Mouse (Mus musculus) mouse trophoblast stem cell (cell line): Measurements from ENCODE around the gene C2cd2.
"Not testable (repeated sequence)": the region's sequence is repeated elsewhere in the genome, so short reads cannot be mapped to it uniquely, and the experiment has no call there.

ENCODE experiments used
- in situ Hi-C, 2 experiments: fragments of 300-500 bp; cut with MseI, MboI; formaldehyde crosslinking; loops; 2 replicates in 1 of 2; 3 replicates in 1 of 2; pipeline ENCODE4 v1.15.1; 2025

Gene C2cd2

DNA sequence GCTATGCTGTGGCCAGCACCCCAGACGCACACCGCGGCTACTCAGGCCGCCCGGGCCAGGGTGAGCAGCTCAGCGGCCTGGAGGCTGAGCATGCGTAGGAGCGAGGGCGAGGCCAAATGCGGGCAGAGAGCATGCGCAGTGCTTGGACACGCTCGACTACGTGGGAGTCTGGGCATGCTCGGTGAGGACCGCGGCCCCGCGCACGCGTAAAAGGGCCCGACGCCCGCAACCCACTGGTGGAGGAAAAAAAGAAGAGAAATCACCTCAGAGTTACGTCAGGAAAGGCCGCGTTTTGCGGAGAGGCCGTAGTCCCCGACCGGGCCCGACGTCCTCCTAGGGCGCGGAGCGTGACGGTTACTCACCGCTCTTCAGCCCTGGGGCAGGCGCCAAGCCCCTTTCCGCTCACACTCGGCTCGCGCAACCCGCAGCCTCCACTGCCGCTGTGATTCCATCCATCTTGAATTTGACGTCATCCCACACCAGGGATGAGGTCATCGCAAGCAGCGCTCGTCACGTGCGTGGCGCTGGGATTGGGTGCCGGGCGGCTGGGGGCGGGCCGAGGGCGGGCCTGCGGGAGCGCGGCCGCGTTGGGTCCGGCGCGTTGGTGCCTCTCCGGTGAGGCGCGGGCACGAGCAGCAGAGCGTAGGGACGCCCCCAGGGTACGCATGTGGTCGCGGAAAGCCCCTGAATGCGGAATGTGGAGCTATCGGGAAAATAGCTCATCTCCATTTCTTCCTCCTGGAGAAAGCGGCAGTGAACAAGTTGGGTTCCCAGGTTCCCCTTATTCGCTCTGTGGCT, at the start of gene C2cd2, which contains the start of gene Zbtb21:
Gene C2cd2, minus strand, starts transcription at position 448 of the 798 bp plus-strand sequence.
Gene Zbtb21, minus strand, starts transcription at position 472 of the 798 bp plus-strand sequence.
- in situ Hi-C loops = no loop called here

DNA sequence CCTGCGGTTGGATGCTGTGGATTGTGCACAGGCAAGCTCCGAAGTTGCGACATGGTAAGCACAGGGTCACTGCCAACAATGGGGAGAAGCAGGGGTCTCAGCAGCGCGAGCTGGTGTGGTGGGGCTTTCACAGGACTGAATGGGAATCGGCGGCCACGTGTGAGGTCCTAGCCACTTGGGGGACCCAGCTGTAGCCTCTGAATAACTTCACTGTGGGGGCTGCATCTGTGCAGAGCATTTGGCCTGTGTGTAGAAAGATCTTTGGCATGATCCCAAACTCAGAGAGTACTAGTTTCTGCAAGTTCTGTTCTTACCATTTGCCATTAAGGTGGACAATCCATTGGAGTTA, 35.0 kb upstream of the C2cd2 start:
- in situ Hi-C loops = not testable (repeated sequence)

DNA sequence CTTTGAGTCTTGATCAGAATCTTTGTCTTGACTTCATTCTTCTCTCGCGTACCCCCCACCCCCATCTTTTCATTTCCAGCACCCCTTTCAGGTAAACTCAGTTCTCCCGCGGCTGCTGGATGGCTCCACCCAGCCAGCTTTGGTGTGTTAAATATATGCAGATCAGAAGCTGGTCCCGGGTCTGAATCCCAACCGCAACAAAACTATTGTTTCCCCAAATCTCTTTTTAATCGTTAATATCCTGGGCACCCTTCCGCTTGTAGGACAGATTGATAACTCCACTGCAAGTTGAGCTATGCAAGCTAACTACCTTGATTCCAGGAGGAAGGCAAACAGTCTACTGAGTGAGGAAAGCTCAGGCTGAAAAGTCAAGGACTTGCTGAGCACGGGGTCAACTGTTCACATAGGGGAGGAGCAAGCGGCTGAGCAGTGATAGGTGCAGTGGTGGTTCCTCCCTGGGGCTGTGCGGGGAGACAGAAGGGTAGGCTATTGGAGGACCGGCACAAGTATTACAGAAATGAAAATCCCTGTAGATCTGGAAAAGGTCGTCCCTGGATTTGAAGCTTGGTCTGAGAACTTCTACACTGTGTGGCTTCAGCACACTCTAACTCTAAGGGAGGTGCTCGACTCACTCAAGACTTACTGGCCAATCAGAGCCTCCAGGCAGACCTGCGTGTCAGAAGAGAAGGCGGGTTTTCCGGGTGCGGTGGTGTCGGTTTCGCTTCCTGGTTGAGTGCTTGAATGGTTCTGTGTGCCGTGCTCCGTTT, 34.4 kb upstream of the C2cd2 start, which contains the start of gene B230307C23Rik:
Gene B230307C23Rik, plus strand, starts transcription at position 700 of the 767 bp plus-strand sequence.
- in situ Hi-C loops = no loop called here

DNA sequence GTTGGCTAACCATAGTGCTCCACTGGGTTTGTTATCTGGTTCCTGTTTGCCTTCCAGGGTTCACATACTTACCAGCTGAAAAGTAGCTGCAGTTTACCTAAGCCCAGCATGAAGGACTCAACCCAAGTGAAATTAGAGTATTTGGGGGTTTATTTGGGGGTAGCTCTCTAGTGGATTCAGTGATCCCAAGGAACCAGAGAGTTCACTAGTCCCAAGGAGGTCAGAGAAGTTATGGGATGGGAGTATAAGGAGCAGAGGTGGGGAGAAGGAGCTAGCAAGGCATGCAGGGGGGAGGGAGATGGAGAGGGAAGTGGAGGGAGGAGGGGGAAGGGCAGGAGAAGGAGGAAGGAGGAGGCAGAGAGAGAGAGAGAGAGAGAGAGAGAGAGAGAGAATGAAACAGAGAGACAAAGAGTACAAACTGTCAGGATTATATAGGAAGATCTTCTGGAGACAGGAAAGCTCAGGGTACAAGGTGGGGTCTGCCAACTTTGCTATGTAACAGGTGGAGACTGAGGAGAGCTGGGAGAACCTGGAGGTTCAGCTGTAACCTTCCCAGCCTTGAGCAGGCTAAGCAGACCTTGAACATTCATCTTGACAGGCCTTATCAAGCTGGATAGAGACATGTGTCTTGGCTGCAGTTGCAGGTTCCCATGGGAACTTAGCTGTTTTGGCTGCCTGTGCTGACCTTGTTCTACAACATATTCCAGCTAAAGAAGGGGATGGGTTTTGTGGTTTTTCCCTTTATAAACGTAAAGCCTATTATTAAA, 33.6 kb upstream of the C2cd2 start:
- in situ Hi-C loops = no loop called here

DNA sequence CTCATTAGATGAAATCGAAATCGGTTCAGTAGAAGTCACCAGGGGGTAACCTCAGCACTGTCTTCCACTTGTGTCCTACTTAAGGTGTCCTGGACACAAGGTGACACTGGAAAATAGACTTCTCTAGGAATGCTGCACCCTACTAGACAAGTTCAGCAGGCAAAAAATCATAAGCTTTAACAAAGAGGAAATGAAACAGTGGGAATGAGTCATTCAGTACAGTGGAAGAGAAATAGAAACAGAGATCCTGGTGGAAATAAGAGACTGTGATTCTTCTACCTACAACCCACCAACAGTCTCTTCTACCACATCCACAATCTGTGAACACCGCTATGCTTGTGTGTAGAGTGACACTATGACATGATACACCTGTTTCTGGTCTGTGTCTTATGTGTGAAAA, 30.1 kb upstream of the C2cd2 start:
- in situ Hi-C loops = not testable (repeated sequence)

DNA sequence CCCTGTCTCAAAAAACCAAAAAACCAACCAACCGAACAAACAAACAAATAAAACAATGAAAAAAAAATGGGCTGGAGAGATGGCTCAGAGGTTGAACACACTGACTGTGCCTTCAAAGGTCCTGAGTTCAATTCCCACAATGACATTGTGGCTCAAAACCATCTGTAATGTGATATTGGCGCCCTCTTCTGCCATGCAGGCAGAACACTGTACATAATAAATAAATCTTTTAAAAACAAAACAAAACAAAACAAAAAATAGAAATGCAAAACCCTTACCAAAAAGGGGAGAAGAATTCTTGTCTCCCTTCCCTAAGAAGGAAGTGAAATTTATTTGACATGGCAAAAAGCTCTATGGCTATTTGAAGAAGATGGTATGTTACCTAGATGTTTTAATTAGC, 29.1 kb upstream of the C2cd2 start:
- in situ Hi-C loops = no loop called here

DNA sequence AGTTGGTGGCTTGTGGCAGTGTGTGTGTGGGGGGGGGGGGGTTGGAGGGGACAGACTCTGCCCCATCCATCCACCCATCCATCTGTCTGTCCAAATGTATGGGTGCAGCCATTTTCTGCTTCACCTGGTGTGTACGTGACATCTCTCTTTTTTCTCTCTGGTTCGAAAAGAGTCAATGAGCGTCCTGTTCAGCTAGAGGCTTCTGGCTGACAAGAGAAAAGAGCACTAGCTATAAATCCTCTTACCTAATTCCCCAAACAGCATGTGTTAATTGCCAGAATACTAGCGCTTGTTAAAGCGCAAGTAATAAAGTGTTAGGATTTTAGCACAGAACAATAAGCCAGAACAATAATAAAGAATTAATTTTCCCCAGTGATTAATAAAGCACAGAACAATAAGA, 22.2 kb upstream of the C2cd2 start:
- in situ Hi-C loops = no loop called here

DNA sequence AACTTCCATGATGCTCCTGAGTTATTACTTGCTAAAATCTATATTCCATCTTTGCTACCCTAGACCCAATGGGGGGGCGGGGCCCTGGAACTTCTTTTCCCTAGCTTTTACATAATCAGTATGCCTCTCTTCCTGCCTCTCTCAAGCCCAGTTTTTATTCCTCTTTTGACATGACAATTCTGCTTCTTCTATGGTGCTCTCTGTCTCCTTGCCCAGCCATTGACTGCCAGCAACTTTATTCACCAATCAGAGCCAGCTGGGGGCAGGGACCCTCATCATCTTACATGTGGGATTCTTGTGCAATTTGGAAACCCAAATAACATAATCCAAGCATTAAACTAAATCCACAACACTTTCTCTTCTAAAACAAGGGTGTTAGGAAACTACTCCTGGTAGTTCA, 19.0 kb upstream of the C2cd2 start:
- in situ Hi-C loops = no loop called here

DNA sequence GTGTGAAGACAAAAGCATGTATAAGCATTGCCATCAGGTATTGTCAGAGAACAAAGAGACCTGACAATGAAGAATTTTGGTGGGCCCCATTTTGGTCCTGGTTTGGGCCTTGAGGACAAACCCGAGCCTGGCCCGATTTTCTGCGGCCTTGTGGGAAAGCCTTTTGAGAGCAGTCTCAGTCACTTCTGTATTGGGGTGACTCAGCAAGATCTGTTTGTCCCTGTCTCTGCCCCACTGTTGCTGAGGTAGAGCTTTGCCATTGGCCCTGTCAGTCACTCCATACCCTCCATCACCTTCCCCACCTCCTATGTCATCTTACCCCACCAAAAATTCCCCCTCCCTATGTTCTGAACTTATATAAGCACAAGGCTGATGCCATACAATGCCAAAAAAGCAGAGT, 15.3 kb upstream of the C2cd2 start:
- in situ Hi-C loops = no loop called here

DNA sequence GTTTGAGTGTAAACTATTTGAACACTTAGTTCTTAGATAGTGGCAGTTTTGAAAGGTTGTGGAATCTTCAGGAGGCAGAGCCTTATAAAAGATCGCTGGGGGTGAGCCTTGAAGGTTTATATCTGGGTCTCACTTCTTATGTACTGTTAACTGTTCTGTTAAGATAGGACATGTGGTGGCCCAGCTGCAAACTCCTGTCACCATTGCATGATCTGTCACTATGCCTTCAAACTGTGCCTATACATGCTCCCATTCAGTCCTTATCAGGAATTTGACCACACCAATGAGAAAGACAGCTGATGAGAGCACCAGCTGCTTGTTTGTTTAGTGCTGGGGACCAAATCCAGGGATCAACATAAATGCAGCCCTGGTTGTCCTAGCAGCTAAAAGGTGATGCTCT, 14.9 kb upstream of the C2cd2 start:
- in situ Hi-C loops = no loop called here

DNA sequence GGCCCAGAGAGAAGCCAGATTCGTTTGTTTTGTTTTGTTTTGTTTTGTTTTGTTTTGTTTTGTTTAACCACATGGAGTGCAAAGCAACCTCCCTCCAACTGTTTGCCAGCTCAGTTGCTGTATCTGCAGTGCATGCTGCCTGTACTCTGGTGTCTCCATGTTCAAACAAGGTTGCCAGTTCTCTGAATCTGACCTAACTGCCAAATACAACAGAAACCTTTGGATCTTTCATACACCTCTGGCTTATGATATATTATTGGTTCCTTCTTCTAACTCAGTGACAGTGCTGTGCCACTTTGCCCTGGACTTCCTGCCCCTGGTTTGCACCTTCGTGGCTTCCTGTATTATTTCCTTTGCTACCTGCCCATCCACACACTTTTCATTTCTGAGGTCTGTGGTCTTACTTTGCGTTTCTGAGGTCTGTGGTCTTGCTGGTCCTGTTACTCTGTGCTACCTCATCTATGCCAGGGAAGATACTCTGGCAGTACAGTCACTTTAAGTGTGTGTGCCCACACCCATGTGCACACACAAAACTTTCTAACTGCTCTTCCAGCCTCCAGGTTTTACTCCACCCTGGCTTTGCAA, 1.6 kb upstream of the C2cd2 start:
- in situ Hi-C loops = no loop called here

DNA sequence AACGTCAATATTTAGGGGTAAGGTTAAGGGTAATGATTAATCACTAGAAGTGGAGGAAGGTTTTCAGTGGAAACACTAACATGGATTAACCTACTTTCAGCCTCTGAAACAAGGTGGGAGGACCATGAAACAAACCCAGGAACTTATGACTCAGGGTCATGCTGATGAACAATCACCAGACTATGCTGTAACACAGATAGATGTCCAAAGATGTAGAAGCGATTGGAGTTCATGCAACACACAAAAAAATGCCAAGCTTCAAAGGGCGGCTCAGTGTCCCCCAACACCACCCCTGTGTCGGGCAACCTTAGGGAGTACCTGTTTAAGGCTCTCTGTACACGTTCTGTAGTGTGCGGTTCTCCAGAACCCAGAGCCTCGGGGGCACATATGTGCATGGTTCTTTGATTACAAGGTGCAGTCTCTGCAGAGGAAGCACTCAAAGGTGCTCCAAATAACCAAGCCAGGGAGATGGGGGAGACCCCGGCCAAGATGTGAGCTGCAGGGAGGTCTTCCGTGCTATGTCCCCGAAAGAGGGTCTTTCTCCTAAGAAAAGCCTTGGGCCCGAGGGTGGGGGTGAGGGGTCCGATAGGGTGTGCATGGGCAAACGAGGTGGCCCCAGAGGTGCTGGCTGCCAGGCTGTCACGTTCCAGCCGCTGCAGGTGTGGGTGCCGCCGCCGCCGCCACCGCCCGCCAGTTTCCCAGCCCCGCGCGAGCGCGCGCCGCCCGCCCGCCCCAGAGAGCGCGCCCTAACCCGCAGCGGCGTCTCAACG, 832 bp downstream of the C2cd2 start:
- in situ Hi-C loops = no loop called here

DNA sequence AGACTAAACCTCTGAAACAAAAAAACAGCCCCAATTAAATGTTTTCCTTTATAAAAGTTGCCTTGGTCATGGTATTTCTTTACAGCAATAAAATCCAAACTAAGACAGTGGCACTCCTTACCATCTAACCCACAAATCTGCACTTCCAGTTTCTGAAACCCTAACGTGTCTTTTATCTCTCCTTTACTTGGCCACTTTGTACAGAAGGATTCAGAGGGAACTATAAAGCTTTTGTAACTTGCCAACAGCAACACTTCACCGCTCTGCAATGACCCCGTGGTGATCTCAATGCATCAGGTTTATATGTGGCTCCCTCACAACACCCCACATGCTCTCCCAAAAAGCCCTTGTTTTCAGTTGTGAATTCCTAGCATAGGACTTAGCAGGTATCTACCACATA, 2.0 kb downstream of the C2cd2 start:
- in situ Hi-C loops = no loop called here

DNA sequence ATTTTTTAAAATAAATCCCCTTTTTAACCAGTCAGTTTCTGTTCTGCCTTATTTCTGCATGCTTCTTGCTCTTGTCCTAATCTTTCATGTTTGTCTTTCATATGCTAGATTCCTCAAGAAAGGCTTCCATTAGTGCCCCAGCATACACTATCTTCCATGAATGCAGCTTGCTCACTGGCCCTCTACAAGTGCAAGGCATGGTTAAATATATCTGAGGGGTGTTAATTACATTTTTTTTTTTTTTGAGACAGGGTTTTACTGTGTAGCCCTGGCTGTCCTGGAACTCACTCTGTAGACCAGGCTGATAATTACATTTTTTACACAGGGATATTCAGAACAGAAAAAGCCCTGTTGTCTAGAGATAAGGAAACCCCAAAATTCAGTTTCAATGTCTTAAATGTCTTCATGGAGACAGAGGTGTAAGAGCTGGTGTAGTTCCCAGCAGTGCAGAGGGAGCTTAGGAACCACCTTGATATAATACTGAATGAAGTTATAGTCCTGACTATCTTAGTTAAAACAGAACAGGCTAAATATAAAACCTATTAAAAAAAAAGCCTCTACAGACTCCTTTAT, 3.9 kb downstream of the C2cd2 start:
- in situ Hi-C loops = no loop called here

DNA sequence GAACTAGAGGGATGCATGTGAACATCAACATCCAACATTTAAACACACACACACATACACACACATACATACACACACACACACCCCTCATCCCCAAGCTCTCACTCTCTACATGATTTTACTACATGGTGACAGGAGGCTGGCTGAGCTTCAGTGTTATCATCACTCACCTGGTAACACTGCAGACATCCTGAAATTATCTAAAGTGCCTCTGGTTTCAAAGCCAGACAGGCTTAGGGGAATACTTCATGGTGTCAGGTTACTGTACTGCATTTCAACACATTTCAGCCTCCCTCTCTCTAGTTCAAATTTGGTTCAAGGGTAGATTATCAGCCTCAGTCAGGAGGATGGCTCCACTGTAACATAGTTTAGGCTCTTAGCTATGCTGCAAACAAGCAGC, 4.8 kb downstream of the C2cd2 start:
- in situ Hi-C loops = no loop called here

DNA sequence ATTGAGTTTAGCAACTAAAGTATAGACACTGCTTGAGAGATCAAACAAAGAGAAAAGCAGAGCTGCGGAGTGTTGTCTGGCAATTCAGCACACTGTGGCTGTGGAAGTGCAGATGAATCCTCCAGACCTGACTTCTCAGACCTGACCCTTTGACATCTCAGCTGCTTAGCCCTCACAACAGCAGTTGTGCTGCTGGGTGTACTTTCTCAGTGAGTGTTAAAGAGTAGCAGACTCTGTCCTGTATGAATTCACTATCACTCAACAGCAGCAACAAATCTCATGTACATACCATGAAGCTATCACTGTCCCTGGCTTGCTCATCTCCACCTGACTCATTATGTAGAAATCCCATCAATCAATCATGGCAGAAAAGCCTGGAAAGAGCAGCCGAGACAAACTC, 6.4 kb downstream of the C2cd2 start:
- in situ Hi-C loops = no loop called here

DNA sequence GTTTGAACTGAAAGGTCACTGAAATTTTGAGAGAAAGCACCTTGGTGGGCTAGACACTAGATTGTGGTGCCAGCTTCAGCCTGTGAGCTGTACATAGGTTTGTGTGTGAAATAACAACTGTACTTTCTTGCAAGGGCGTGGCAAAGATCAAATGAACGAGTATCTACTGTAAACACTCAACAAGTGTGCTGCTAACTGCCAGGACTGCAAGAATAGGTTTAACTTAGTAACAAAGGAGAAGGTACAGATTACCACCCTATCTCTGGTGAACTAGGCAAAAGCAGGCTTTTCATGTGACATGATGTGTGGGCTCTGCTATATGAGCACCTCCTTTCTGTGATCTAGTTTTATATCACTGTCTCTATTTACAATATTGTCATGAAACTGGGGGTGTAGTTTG, 9.1 kb downstream of the C2cd2 start:
- in situ Hi-C loops = no loop called here

DNA sequence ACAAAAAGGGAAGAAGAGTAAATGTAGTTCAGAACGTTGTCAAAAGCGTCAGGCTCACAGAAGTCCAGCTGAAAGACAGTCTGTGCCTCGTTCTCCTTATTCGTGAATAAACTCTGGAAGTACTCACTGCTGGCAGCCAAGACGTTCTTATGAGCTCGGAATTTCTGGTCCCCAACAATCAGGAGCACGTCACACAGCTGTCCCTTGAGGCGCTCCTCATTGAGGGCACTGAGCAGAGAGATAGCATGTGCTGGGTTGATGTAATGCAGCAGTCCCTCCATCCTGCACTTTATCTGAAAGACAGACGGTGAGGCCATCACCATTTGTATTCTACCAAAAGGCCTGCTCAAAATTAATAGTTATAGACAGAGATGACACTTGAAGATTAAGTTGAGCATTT, 9.6 kb downstream of the C2cd2 start:
- in situ Hi-C loops = no loop called here

DNA sequence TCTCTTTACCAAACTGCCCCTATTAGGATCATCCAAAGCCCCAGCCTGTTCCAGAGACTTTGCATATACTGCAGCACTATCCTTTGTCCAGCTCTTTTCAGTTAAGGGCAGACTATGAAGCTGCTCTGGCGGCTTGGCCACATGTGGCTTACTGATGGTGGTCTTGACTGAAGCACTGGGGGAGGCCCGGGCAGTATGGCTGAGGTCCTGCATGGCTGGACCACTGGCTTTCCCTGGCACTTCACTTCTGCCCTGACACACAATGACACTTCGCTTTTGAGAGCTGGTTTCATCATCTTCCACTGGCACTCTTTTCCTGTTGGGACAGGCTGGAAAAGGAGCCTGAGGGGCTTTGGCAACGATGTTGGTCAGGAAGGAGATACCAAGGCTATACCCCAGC, 10.0 kb downstream of the C2cd2 start:
- in situ Hi-C loops = no loop called here

DNA sequence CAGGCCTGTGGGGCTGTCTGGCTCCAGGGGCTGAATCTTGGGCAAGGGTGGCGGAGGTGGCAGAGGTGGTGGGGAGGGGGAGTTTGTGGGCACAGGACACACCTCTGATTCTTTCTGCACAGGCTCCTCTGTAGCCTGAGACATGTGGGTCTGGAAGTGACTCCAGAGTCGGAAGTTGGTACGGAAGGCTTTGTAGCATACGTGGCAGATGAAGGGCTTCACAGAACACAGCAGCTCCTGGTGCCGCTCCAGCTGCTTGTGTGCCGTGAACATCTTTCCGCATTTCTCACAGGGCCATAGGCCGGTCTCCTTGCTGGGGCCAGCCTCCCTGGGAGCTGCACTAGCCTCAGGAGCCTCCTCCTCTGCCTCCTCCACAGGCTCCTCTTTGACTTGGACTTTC, 12.3 kb downstream of the C2cd2 start:
- in situ Hi-C loops = no loop called here

DNA sequence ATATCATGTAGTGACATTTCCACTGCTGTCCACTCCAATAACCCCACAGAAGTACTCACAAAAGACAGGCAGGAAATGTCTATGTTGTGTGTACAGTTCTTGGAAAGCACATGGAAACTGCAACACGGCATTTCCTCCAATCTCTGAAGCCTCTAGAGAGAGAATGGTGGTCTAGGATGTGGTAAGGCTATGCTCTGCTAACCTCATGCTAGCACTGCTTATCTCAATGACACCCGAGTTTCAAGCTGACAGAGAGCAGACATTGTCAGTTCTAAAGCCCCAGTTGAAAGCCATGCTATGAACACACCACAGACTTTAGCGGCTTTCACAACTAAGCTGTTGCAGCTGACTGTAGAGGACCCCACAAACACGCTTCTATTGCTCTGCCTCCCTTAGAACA, 13.6 kb downstream of the C2cd2 start:
- in situ Hi-C loops = no loop called here
